Mouse (Mus musculus) thymus, postnatal 25 days (tissue): ENCODE results near the gene Arhgdia.
A peak's percentile ranks its signal among the peaks of the same experiment; 100 is the strongest.
"Not testable (repeated sequence)": the region's sequence is repeated elsewhere in the genome, so short reads cannot be mapped to it uniquely, and the experiment has no call there.

Source experiments
- DNase-seq: peaks from one replicate; pipeline ENCODE4 v3.0.0; 2022

The Arhgdia gene

GRCm38 (mm10) chr11:120612763-120613162, 31.3 kb upstream of the Arhgdia start:
- DNase-seq, result peak; percentile 79

- DNase-seq, result no peak
Observed at GRCm38 (mm10) chr11:120610477-120611046, 29.1 kb upstream of the Arhgdia start.

GRCm38 (mm10) chr11:120609250-120609649, 27.8 kb upstream of the Arhgdia start:
- DNase-seq, result no peak

- DNase-seq, result no peak
Observed at GRCm38 (mm10) chr11:120608241-120609034, 27.0 kb upstream of the Arhgdia start, which contains the start of gene Npb. TSS of gene Npb (plus strand) at chr11:120608477.

- no peak for DNase-seq
Observed at GRCm38 (mm10) chr11:120606764-120607163, 25.3 kb upstream of the Arhgdia start.

GRCm38 (mm10) chr11:120605667-120606066, 24.2 kb upstream of the Arhgdia start:
- no peak for DNase-seq

GRCm38 (mm10) chr11:120603545-120603944, 22.1 kb upstream of the Arhgdia start:
- DNase-seq, result no peak

- no peak for DNase-seq
Observed at GRCm38 (mm10) chr11:120600716-120601115, 19.3 kb upstream of the Arhgdia start.

GRCm38 (mm10) chr11:120598990-120599549, 17.6 kb upstream of the Arhgdia start:
- no peak for DNase-seq

- peak; percentile 96 for DNase-seq
Observed at GRCm38 (mm10) chr11:120598283-120598989, 17.0 kb upstream of the Arhgdia start, which contains the start of the genes Alyref and Anapc11. TSS of gene Alyref (minus strand) at chr11:120598365. TSS of gene Anapc11 (plus strand) at chr11:120598421.

- no peak for DNase-seq
Observed at GRCm38 (mm10) chr11:120597240-120598235, 16.1 kb upstream of the Arhgdia start.

- DNase-seq, result no peak
Observed at GRCm38 (mm10) chr11:120588531-120588930, 7.1 kb upstream of the Arhgdia start.

GRCm38 (mm10) chr11:120583937-120584336, 2.5 kb upstream of the Arhgdia start:
- no peak for DNase-seq

- DNase-seq, result not testable (repeated sequence)
Observed at GRCm38 (mm10) chr11:120582982-120583293, 1.5 kb upstream of the Arhgdia start.

GRCm38 (mm10) chr11:120582268-120582981, 1.0 kb upstream of the Arhgdia start:
- peak; percentile 64 for DNase-seq

GRCm38 (mm10) chr11:120580871-120581331, 523 bp downstream of the Arhgdia start:
- peak; percentile 51 for DNase-seq

GRCm38 (mm10) chr11:120580190-120580589, 1.2 kb downstream of the Arhgdia start:
- DNase-seq, result peak; percentile 30

GRCm38 (mm10) chr11:120579316-120580107, 1.9 kb downstream of the Arhgdia start:
- peak; percentile 87 for DNase-seq

GRCm38 (mm10) chr11:120578694-120579243, 2.7 kb downstream of the Arhgdia start:
- DNase-seq, result no peak
